Mouse (Mus musculus) MEL (cell line): Measurements from ENCODE around the gene Ptk7. TPM values are rescaled to one million over a fixed set of nuclear protein-coding genes. Genes with fewer than 3 reads are reported as not detected.

ENCODE experiments used
- DNase-seq: peaks from one replicate; pipeline ENCODE4 v3.0.0; 2011; ENCODE audit warnings: low read depth, low spot score
- H3K27ac ChIP-seq: 2 replicates; pipeline ENCODE4 v1.5.1; 2012; ENCODE audit warnings: low read depth, mild to moderate bottlenecking, control low read depth, low read length, moderate library complexity; ENCODE audit not compliant: control insufficient read depth
- H3K27me3 ChIP-seq, 2 experiments: fragments of 150-350 bp in 1 of 2; sonication (generic) in 1 of 2; 2 replicates each; pipeline ENCODE4 v1.6.1; 2012; ENCODE audit warnings: low read length in 2 of 2, mild to moderate bottlenecking in 2 of 2, improper control_type of control experiment in 1 of 2, moderate library complexity in 1 of 2; ENCODE audit not compliant: insufficient read depth in 2 of 2, control insufficient read depth in 1 of 2
- H3K36me3 ChIP-seq, 2 experiments: 2 replicates each; pipeline ENCODE4 v1.6.1; 2012 to 2014; ENCODE audit warnings: low read length in 2 of 2, improper control_type of control experiment in 1 of 2, inconsistent platforms in 1 of 2, mild to moderate bottlenecking in 1 of 2; ENCODE audit not compliant: insufficient read depth in 2 of 2, control insufficient read depth in 1 of 2
- H3K4me1 ChIP-seq, 2 experiments: fragments of 150-350 bp in 1 of 2; sonication (generic) in 1 of 2; 2 replicates each; pipeline ENCODE4 v1.6.1; 2012; ENCODE audit warnings: low read length in 2 of 2, improper control_type of control experiment in 1 of 2, mild to moderate bottlenecking in 1 of 2; ENCODE audit not compliant: insufficient read depth in 2 of 2, control insufficient read depth in 1 of 2
- H3K4me3 ChIP-seq, 2 experiments: fragments of 150-350 bp in 1 of 2; sonication (generic) in 1 of 2; 2 replicates each; pipeline ENCODE4 v1.5.1; 2012; ENCODE audit warnings: low read depth in 2 of 2, low read length in 2 of 2, mild to moderate bottlenecking in 2 of 2, moderate library complexity in 2 of 2, control low read depth in 1 of 2, improper control_type of control experiment in 1 of 2; ENCODE audit not compliant: control insufficient read depth in 1 of 2, insufficient read depth in 1 of 2
- H3K79me2 ChIP-seq: 2 replicates; pipeline ENCODE4 v1.6.1; 2012; ENCODE audit warnings: mild to moderate bottlenecking, low read length, moderate library complexity; ENCODE audit not compliant: control insufficient read depth, poor library complexity, insufficient read depth
- H3K9ac ChIP-seq: 2 replicates; pipeline ENCODE4 v1.6.1; 2012; ENCODE audit warnings: low read depth, mild to moderate bottlenecking, control low read depth, low read length, moderate library complexity; ENCODE audit not compliant: control insufficient read depth, poor library complexity, severe bottlenecking
- H3K9me3 ChIP-seq: fragments of 150-350 bp; sonication (generic); replicated peaks from 2 replicates; pipeline ENCODE4 v1.6.1; 2012; ENCODE audit warnings: mild to moderate bottlenecking, low read length, improper control_type of control experiment, moderate library complexity; ENCODE audit not compliant: insufficient read depth
- CHD1 ChIP-seq: IDR thresholded peaks from 2 replicates; pipeline ENCODE4 v1.6.1; 2012; ENCODE audit warnings: low read depth, mild to moderate bottlenecking, inconsistent platforms, low read length, improper control_type of control experiment
- CHD2 ChIP-seq: IDR thresholded peaks from 2 replicates; pipeline ENCODE4 v1.6.1; 2011; ENCODE audit warnings: low read length, improper control_type of control experiment
- ELF1 ChIP-seq: IDR thresholded peaks from 2 replicates; pipeline ENCODE4 v1.6.1; 2014; ENCODE audit warnings: low read depth, mild to moderate bottlenecking, inconsistent platforms, low read length, improper control_type of control experiment, moderate library complexity
- EP300 ChIP-seq, 2 experiments: IDR thresholded peaks; 2 replicates each; pipeline ENCODE4 v1.6.1; 2011; ENCODE audit warnings: improper control_type of control experiment in 2 of 2, low read length in 2 of 2, low read depth in 1 of 2, mild to moderate bottlenecking in 1 of 2
- ETS1 ChIP-seq: IDR thresholded peaks from 2 replicates; pipeline ENCODE4 v1.6.1; 2012; ENCODE audit warnings: low read depth, mild to moderate bottlenecking, inconsistent platforms, low read length, improper control_type of control experiment, moderate library complexity
- GABPA ChIP-seq: IDR thresholded peaks from 2 replicates; pipeline ENCODE4 v1.6.1; 2012; ENCODE audit warnings: low read depth, mild to moderate bottlenecking, inconsistent platforms, low read length, improper control_type of control experiment, moderate library complexity
- GATA1 ChIP-seq: IDR thresholded peaks from 2 replicates; pipeline ENCODE4 v1.6.1; 2011; ENCODE audit warnings: low read depth, low read length, improper control_type of control experiment
- HCFC1 ChIP-seq: IDR thresholded peaks from 2 replicates; pipeline ENCODE4 v1.6.1; 2012; ENCODE audit warnings: low read depth, mild to moderate bottlenecking, inconsistent platforms, low read length, improper control_type of control experiment, moderate library complexity
- JUND ChIP-seq: IDR thresholded peaks from 2 replicates; pipeline ENCODE4 v1.6.1; 2011; ENCODE audit warnings: low read depth, mild to moderate bottlenecking, improper control_type of control experiment, low read length
- MAFK ChIP-seq: IDR thresholded peaks from 2 replicates; pipeline ENCODE4 v1.6.1; 2011; ENCODE audit warnings: low read depth, mild to moderate bottlenecking, low read length, improper control_type of control experiment, borderline replicate concordance
- MAZ ChIP-seq: IDR thresholded peaks from 2 replicates; pipeline ENCODE4 v1.6.1; 2012; ENCODE audit warnings: low read depth, mild to moderate bottlenecking, inconsistent platforms, low read length, improper control_type of control experiment
- MEF2A ChIP-seq: IDR thresholded peaks from 2 replicates; pipeline ENCODE4 v1.6.1; 2014; ENCODE audit warnings: low read depth, mild to moderate bottlenecking, inconsistent platforms, low read length, improper control_type of control experiment; ENCODE audit not compliant: poor library complexity, insufficient replicate concordance, severe bottlenecking; ENCODE audit errors: extremely low read depth
- MXI1 ChIP-seq: IDR thresholded peaks from 2 replicates; pipeline ENCODE4 v1.6.1; 2011; ENCODE audit warnings: mild to moderate bottlenecking, low read depth, low read length, improper control_type of control experiment
- MYB ChIP-seq: IDR thresholded peaks from 2 replicates; pipeline ENCODE4 v1.6.1; 2011; ENCODE audit warnings: mild to moderate bottlenecking, low read depth, low read length, improper control_type of control experiment
- MYC ChIP-seq: IDR thresholded peaks from 2 replicates; pipeline ENCODE4 v1.6.1; 2011; ENCODE audit warnings: low read depth, mild to moderate bottlenecking, low read length, improper control_type of control experiment, moderate library complexity
- NELFE ChIP-seq: IDR thresholded peaks from 2 replicates; pipeline ENCODE4 v1.6.1; 2011; ENCODE audit warnings: low read depth, low read length, improper control_type of control experiment
- NRF1 ChIP-seq: IDR thresholded peaks from 2 replicates; pipeline ENCODE4 v1.6.1; 2014; ENCODE audit warnings: low read depth, mild to moderate bottlenecking, inconsistent platforms, low read length, improper control_type of control experiment, moderate library complexity; ENCODE audit not compliant: poor library complexity, insufficient read depth, severe bottlenecking
- POLR2A ChIP-seq, 2 experiments: IDR thresholded peaks; 2 replicates each; pipeline ENCODE4 v1.6.1; 2011 to 2012; ENCODE audit warnings: low read length in 2 of 2, mild to moderate bottlenecking in 2 of 2, control low read depth in 1 of 2, improper control_type of control experiment in 1 of 2, low read depth in 1 of 2, moderate library complexity in 1 of 2; ENCODE audit not compliant: control insufficient read depth in 1 of 2, insufficient read depth in 1 of 2, poor library complexity in 1 of 2
- POLR2AphosphoS2 ChIP-seq: IDR thresholded peaks from 2 replicates; pipeline ENCODE4 v1.6.1; 2011; ENCODE audit warnings: low read length, improper control_type of control experiment
- POLR2AphosphoS5 ChIP-seq: IDR thresholded peaks from 2 replicates; pipeline ENCODE4 v1.6.1; 2012; ENCODE audit warnings: low read depth, borderline replicate concordance, mild to moderate bottlenecking, inconsistent platforms, low read length, moderate library complexity, mixed read lengths
- RCOR1 ChIP-seq: IDR thresholded peaks from 2 replicates; pipeline ENCODE4 v1.6.1; 2012; ENCODE audit warnings: low read depth, mild to moderate bottlenecking, inconsistent platforms, low read length, improper control_type of control experiment
- SIN3A ChIP-seq: IDR thresholded peaks from 2 replicates; pipeline ENCODE4 v1.6.1; 2012; ENCODE audit warnings: low read length, improper control_type of control experiment, inconsistent platforms
- TAL1 ChIP-seq: IDR thresholded peaks from 2 replicates; pipeline ENCODE4 v1.6.1; 2012; ENCODE audit warnings: mild to moderate bottlenecking, inconsistent platforms, low read length, moderate library complexity, mixed read lengths
- TBP ChIP-seq: IDR thresholded peaks from 2 replicates; pipeline ENCODE4 v1.8.0; 2011; ENCODE audit warnings: low read depth, low read length, improper control_type of control experiment
- USF1 ChIP-seq: IDR thresholded peaks from 2 replicates; pipeline ENCODE4 v1.6.1; 2014; ENCODE audit warnings: low read depth, mild to moderate bottlenecking, inconsistent platforms, low read length, improper control_type of control experiment, moderate library complexity
- ZC3H11A ChIP-seq: IDR thresholded peaks from 2 replicates; pipeline ENCODE4 v1.6.1; 2012; ENCODE audit warnings: low read depth, mild to moderate bottlenecking, inconsistent platforms, low read length, improper control_type of control experiment
- ZNF384 ChIP-seq: IDR thresholded peaks from 2 replicates; pipeline ENCODE4 v1.6.1; 2012; ENCODE audit warnings: low read depth, mild to moderate bottlenecking, inconsistent platforms, low read length, improper control_type of control experiment
- polyA plus RNA-seq, 2 experiments: library from polyadenylated mRNA; stranded (reverse) in 1 of 2; unstranded in 1 of 2; fragments of >175 nt in 1 of 2; fragments of >200 nt in 1 of 2; gene quantifications; 2 replicates each; pipeline versions ENCODE4 v1.2.1 to v1.2.4; 2012; ENCODE audit warnings: low replicate concordance in 2 of 2, low read depth in 1 of 2; ENCODE audit not compliant: insufficient read length in 2 of 2, insufficient read depth in 1 of 2, missing spikeins in 1 of 2
- total RNA-seq: library from RNA; depleted of rRNA; stranded (reverse); fragments of 300-350 nt; gene quantifications from 2 replicates; pipeline ENCODE4 v1.2.3, GENCODE M21; 2012; rRNA removed

Ptk7 gene
- total RNA-seq: 0.04 and 0.39 TPM in 2 replicates
- polyA plus RNA-seq: under 1 TPM in 1 of 2 experiments, not detected in 1; 0.10 TPM

DNA sequence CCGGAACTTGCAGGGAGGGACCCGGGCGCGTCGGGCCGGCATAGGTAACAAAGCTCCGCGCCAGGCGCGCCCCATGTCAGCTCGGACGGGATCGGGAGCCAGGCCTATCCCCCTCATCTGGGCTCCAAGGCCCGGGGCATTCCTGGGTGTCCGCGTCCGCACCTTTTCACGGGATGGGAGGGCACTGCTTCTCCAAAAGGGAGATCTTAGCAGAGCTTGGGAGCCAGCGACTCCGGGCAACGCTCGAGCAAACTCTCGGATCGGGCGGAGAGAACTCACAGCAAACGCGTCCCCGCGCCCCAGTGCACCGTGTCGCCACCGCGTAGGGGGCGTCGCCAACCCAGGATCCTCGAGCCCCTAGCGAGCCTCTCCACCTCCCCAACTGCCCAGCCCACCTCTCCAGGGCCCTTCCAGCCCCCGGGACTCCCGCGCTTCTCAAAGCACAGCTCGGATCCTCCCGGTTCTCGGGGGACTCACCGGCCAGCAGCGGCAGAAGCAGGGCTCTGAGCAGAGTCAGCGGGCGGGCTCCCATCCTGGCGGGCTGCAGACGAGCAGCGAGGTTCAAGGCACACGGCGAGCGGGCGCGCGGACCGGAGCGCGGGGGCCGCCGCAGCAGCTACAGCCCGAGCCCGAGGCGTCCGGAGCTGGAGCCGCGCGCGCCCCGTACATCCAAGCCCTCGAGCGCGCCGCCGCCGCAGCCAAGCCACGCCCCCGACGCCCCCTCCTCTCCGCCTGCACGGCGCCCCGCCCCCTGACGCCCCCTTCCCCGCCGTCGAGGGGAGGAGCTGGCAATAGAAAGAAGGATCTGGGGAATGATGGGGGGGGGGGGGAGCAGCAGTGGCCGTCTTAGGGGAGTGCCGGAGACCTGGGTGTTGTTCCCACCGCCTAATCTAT lies at the start of gene Ptk7:
Ptk7 (minus strand) TSS at position 714 of the 894 bp plus-strand sequence.
- Histone ChIP-seq H3K36me3 (no peaks in the 10 kb centered on the region), H3K27ac (no peak within 1 kb of the TSS), H3K4me1 (no peaks in the 10 kb centered on the region), H3K9me3 (no peaks in the 10 kb centered on the region), H3K9ac (no peak within 1 kb of the TSS), H3K27me3 (no peaks in the 10 kb centered on the region), H3K4me3 (no peak within 1 kb of the TSS), H3K79me2 (no peaks in the 10 kb centered on the region)
- DNase-seq: no peak
- no peak for TF ChIP-seq NRF1
- no peak for TF ChIP-seq CHD1
- no peak for TF ChIP-seq POLR2AphosphoS2
- TF ChIP-seq MYB: no peak
- no peak for TF ChIP-seq POLR2AphosphoS5
- no peak for TF ChIP-seq MAZ
- TF ChIP-seq TBP: no peak
- TF ChIP-seq EP300 (IDR thresholded peaks at IDR 0.05; ENCODE audit: low read depth in 1 of 2, low read length in 2 of 2): no peak
- TF ChIP-seq TAL1: no peak
- no peak for TF ChIP-seq JUND
- TF ChIP-seq MAFK: no peak
- TF ChIP-seq ZC3H11A: no peak
- no peak for TF ChIP-seq SIN3A
- TF ChIP-seq USF1: no peak
- TF ChIP-seq HCFC1: no peak
- TF ChIP-seq GABPA: no peak

- Histone ChIP-seq H3K27ac (no peak overlapping the region), H3K9me3 (no peaks in the 10 kb centered on the region), H3K9ac (peak overlapping the region; percentile 95), H3K79me2 (peaks cover 37% of the 10 kb centered on the region), H3K4me1 (peaks cover 2 to 15% of the 10 kb centered on the region in 2 experiments; a peak in 3 of 4 replicates), H3K36me3 (peaks cover 0 to 20% of the 10 kb centered on the region in 2 experiments; a peak in 2 of 4 replicates), H3K27me3 (no peaks in the 10 kb centered on the region), H3K4me3 (peak overlapping the region in 1 of 2 experiments; percentile 93; a peak in 1 of 4 replicates)
- no peak for DNase-seq
- TF ChIP-seq POLR2AphosphoS2: no peak
- TF ChIP-seq NELFE: no peak
- TF ChIP-seq ETS1: no peak
- TF ChIP-seq NRF1: no peak
- TF ChIP-seq GABPA: no peak
- no peak for TF ChIP-seq CHD1
- no peak for TF ChIP-seq EP300 (IDR thresholded peaks at IDR 0.05; ENCODE audit: low read depth in 1 of 2, low read length in 2 of 2)
- TF ChIP-seq MXI1: no peak
- no peak for TF ChIP-seq MEF2A
- no peak for TF ChIP-seq ZC3H11A
- no peak for TF ChIP-seq ZNF384
- no peak for TF ChIP-seq MYC
- TF ChIP-seq SIN3A: no peak
- TF ChIP-seq POLR2A (IDR thresholded peaks at IDR 0.05; ENCODE audit: control insufficient read depth in 1 of 2, insufficient read depth in 1 of 2, low read depth in 1 of 2, low read length in 2 of 2, poor library complexity in 1 of 2): no peak
- no peak for TF ChIP-seq GATA1
- TF ChIP-seq CHD2: no peak
- TF ChIP-seq TAL1: no peak
- no peak for TF ChIP-seq RCOR1
- TF ChIP-seq ELF1: no peak
Measured at GRCm38 (mm10) chr17:46678911-46679310, 49.6 kb upstream of the Ptk7 start.
